Mouse (Mus musculus): ENCODE results near the gene Gm26602. TPM values are rescaled to one million over a fixed set of nuclear protein-coding genes. Genes with fewer than 3 reads are reported as not detected.

Gene Gm26602
- polyA plus RNA-seq, 1 experiment, result not detected

GRCm38 (mm10) chr10:79912412-79912811 is 1.8 kb downstream of the Gm26602 start:
- H3K4me1 ChIP-seq (ENCODE audit: control insufficient read depth, insufficient read depth, low read length), result peaks cover 15% of the 10 kb centered on the region
- DNase-seq, result no peak
- TF ChIP-seq CTCF (conservative IDR thresholded peaks at IDR 0.05; ENCODE audit: insufficient read depth, insufficient read length, low read depth, low read length) (no peak), POLR2A (IDR thresholded peaks at IDR 0.05; ENCODE audit: low read depth, low read length) (no peak)
- no peaks in the 10 kb centered on the region for H3K27me3 ChIP-seq (replicated peaks; ENCODE audit: control insufficient read depth, insufficient read depth, low read length)
- 76% methylated on average over 20 of the region's 20 CpGs for WGBS
- H3K27ac ChIP-seq (ENCODE audit: insufficient read depth, low read depth, low read length), result no peak overlapping the region
- H3K36me3 ChIP-seq (ENCODE audit: control insufficient read depth, insufficient read depth, low read length), result no peaks in the 10 kb centered on the region
- no peak overlapping the region for H3K4me3 ChIP-seq (ENCODE audit: insufficient read depth, low read depth, low read length)

GRCm38 (mm10) chr10:79914131-79914947 is 3.7 kb downstream of the Gm26602 start:
- Histone ChIP-seq H3K27me3 (replicated peaks; ENCODE audit: control insufficient read depth, insufficient read depth, low read length) (no peaks in the 10 kb centered on the region), H3K4me3 (ENCODE audit: insufficient read depth, low read depth, low read length) (no peak overlapping the region), H3K36me3 (ENCODE audit: control insufficient read depth, insufficient read depth, low read length) (no peaks in the 10 kb centered on the region), H3K4me1 (ENCODE audit: control insufficient read depth, insufficient read depth, low read length) (peaks cover 14% of the 10 kb centered on the region), H3K27ac (ENCODE audit: insufficient read depth, low read depth, low read length) (no peak overlapping the region)
- TF ChIP-seq CTCF (conservative IDR thresholded peaks at IDR 0.05; ENCODE audit: insufficient read depth, insufficient read length, low read depth, low read length) (no peak), POLR2A (IDR thresholded peaks at IDR 0.05; ENCODE audit: low read depth, low read length) (no peak)
- DNase-seq, result no peak
- WGBS, result 67% methylated on average over 10 of the region's 11 CpGs

- Histone ChIP-seq H3K36me3 (ENCODE audit: control insufficient read depth, insufficient read depth, low read length) (no peaks in the 10 kb centered on the region), H3K4me1 (ENCODE audit: control insufficient read depth, insufficient read depth, low read length) (peaks cover 12% of the 10 kb centered on the region), H3K4me3 (ENCODE audit: insufficient read depth, low read depth, low read length) (no peak overlapping the region), H3K27me3 (replicated peaks; ENCODE audit: control insufficient read depth, insufficient read depth, low read length) (no peaks in the 10 kb centered on the region), H3K27ac (ENCODE audit: insufficient read depth, low read depth, low read length) (no peak overlapping the region)
- TF ChIP-seq POLR2A (IDR thresholded peaks at IDR 0.05; ENCODE audit: low read depth, low read length) (no peak), CTCF (conservative IDR thresholded peaks at IDR 0.05; ENCODE audit: insufficient read depth, insufficient read length, low read depth, low read length) (no peak)
- 46% methylated on average over 7 of the region's 7 CpGs for WGBS
- peak; percentile 51 for DNase-seq
Measured at GRCm38 (mm10) chr10:79914948-79915596, 4.4 kb downstream of the Gm26602 start.

GRCm38 (mm10) chr10:79916081-79916480 is 5.4 kb downstream of the Gm26602 start:
- no peak for DNase-seq
- TF ChIP-seq CTCF (conservative IDR thresholded peaks at IDR 0.05; ENCODE audit: insufficient read depth, insufficient read length, low read depth, low read length), result no peak
- TF ChIP-seq POLR2A (IDR thresholded peaks at IDR 0.05; ENCODE audit: low read depth, low read length), result no peak
- H3K27me3 ChIP-seq (replicated peaks; ENCODE audit: control insufficient read depth, insufficient read depth, low read length), result no peaks in the 10 kb centered on the region
- H3K27ac ChIP-seq (ENCODE audit: insufficient read depth, low read depth, low read length), result no peak overlapping the region; the same call in 1 of the 2 replicates
- 12% methylated on average over 8 of the region's 8 CpGs for WGBS
- peaks cover 12% of the 10 kb centered on the region for H3K4me1 ChIP-seq (ENCODE audit: control insufficient read depth, insufficient read depth, low read length)
- H3K4me3 ChIP-seq (ENCODE audit: insufficient read depth, low read depth, low read length), result peak overlapping the region; percentile 98
- H3K36me3 ChIP-seq (ENCODE audit: control insufficient read depth, insufficient read depth, low read length), result no peaks in the 10 kb centered on the region

- H3K27me3 ChIP-seq (replicated peaks; ENCODE audit: control insufficient read depth, insufficient read depth, low read length), result no peaks in the 10 kb centered on the region
- peak within 1 kb of the TSS; percentile 98 for H3K4me3 ChIP-seq (ENCODE audit: insufficient read depth, low read depth, low read length)
- peak; percentile 89 for DNase-seq
- no peaks in the 10 kb centered on the region for H3K36me3 ChIP-seq (ENCODE audit: control insufficient read depth, insufficient read depth, low read length)
- 1% methylated on average over 42 of the region's 42 CpGs for WGBS
- peak within 1 kb of the TSS; percentile 67 for H3K27ac ChIP-seq (ENCODE audit: insufficient read depth, low read depth, low read length)
- TF ChIP-seq POLR2A (IDR thresholded peaks at IDR 0.05; ENCODE audit: low read depth, low read length) (peak; percentile 69), CTCF (conservative IDR thresholded peaks at IDR 0.05; ENCODE audit: insufficient read depth, insufficient read length, low read depth, low read length) (no peak)
- H3K4me1 ChIP-seq (ENCODE audit: control insufficient read depth, insufficient read depth, low read length), result peaks cover 12% of the 10 kb centered on the region
Measured at GRCm38 (mm10) chr10:79916808-79917531, 6.3 kb downstream of the Gm26602 start, which contains the start of gene Kiss1r. Gene Kiss1r, plus strand, starts transcription at chr10:79916971.

GRCm38 (mm10) chr10:79917532-79918100 is 7.0 kb downstream of the Gm26602 start:
- 74% methylated on average over 5 of the region's 5 CpGs for WGBS
- Histone ChIP-seq H3K4me1 (ENCODE audit: control insufficient read depth, insufficient read depth, low read length) (peaks cover 12% of the 10 kb centered on the region), H3K36me3 (ENCODE audit: control insufficient read depth, insufficient read depth, low read length) (no peaks in the 10 kb centered on the region), H3K27me3 (replicated peaks; ENCODE audit: control insufficient read depth, insufficient read depth, low read length) (no peaks in the 10 kb centered on the region), H3K4me3 (ENCODE audit: insufficient read depth, low read depth, low read length) (no peak overlapping the region), H3K27ac (ENCODE audit: insufficient read depth, low read depth, low read length) (no peak overlapping the region)
- no peak for DNase-seq
- TF ChIP-seq POLR2A (IDR thresholded peaks at IDR 0.05; ENCODE audit: low read depth, low read length), result no peak
- TF ChIP-seq CTCF (conservative IDR thresholded peaks at IDR 0.05; ENCODE audit: insufficient read depth, insufficient read length, low read depth, low read length), result no peak
